Mouse (Mus musculus): Measurements from ENCODE around the gene Trim8.

DNA sequence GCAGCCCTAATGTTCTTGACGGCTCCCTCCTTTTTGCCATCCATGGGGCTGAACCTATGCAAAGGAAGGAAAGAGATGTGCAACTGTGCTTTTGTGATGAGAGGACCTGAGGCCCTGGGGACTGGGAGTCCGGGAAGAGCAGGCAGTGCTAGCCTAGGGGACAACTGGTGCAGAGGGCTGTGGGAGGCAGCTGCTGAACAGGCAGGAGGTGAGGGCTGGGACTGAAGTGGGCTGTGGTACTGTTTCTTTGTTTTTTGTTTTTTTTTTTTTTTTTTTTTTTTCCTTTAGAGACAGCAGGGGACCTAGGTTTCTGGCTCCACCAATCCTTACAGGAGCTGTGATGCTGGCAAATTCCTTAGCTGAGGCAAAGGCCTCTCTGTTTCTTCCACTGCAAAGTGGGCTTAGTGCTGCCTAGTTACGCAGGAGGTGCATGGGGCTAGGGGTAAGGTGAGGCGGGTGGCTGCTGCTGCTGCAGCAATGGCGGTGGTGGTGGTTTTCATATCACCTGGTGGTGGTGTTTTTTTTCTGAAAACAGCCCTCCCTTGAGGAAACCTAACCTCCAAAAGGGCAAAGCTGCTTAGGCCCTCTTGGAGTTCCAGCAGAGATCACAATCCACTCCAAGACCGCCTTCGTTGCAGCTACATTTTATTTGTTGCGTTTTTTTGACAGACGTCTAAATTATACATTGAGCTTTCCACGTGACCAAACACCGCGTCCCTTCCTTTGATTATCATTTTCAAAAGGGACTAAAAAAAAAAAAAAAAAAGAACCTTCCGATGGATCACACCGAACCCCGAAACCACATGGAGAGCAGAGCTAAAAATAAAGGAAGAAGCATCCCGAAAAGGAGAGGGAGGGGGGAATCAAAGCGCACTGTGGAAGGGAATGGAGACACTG, 26.4 kb downstream of the Trim8 start:
- TF ChIP-seq POLR2A (IDR thresholded peaks at IDR 0.05; ENCODE audit: insufficient read length, low read depth) (no peak), MAX (IDR thresholded peaks at IDR 0.05; ENCODE audit: low read depth) (no peak), TCF12 (IDR thresholded peaks at IDR 0.05; ENCODE audit: insufficient read depth, poor library complexity, severe bottlenecking) (no peak)
